Mouse (Mus musculus): ENCODE measurements around the gene Nfasc.

Gene Nfasc

GRCm38 (mm10) chr1:132585376-132585775, 156.2 kb downstream of the Nfasc start:
- DNase-seq (ENCODE audit: extremely low spot score) = no peak

- no peak for DNase-seq (ENCODE audit: extremely low spot score)
Measured at GRCm38 (mm10) chr1:132582998-132583604, 158.5 kb downstream of the Nfasc start.

- DNase-seq (ENCODE audit: extremely low spot score) = no peak
Measured at GRCm38 (mm10) chr1:132581845-132582839, 159.5 kb downstream of the Nfasc start.

GRCm38 (mm10) chr1:132580063-132580462, 161.5 kb downstream of the Nfasc start:
- DNase-seq (ENCODE audit: extremely low spot score) = no peak

- no peak for DNase-seq (ENCODE audit: extremely low spot score)
Measured at GRCm38 (mm10) chr1:132576845-132577244, 164.8 kb downstream of the Nfasc start.

- DNase-seq (ENCODE audit: extremely low spot score) = no peak
Measured at GRCm38 (mm10) chr1:132572851-132573250, 168.7 kb downstream of the Nfasc start.

- DNase-seq (ENCODE audit: extremely low spot score) = no peak
Measured at GRCm38 (mm10) chr1:132571613-132572012, 170.0 kb downstream of the Nfasc start.

- no peak for DNase-seq (ENCODE audit: extremely low spot score)
Measured at GRCm38 (mm10) chr1:132570906-132571305, 170.7 kb downstream of the Nfasc start.

- no peak for DNase-seq (ENCODE audit: extremely low spot score)
Measured at GRCm38 (mm10) chr1:132570068-132570780, 171.4 kb downstream of the Nfasc start.

- DNase-seq (ENCODE audit: extremely low spot score) = no peak
Measured at GRCm38 (mm10) chr1:132569516-132569915, 172.1 kb downstream of the Nfasc start.

- no peak for DNase-seq (ENCODE audit: extremely low spot score)
Measured at GRCm38 (mm10) chr1:132567336-132568125, 174.1 kb downstream of the Nfasc start.

GRCm38 (mm10) chr1:132565766-132566165, 175.8 kb downstream of the Nfasc start:
- no peak for DNase-seq (ENCODE audit: extremely low spot score)

GRCm38 (mm10) chr1:132564946-132565345, 176.7 kb downstream of the Nfasc start:
- no peak for DNase-seq (ENCODE audit: extremely low spot score)

- no peak for DNase-seq (ENCODE audit: extremely low spot score)
Measured at GRCm38 (mm10) chr1:132562337-132562795, 179.2 kb downstream of the Nfasc start.

GRCm38 (mm10) chr1:132560907-132561700, 180.5 kb downstream of the Nfasc start:
- DNase-seq (ENCODE audit: extremely low spot score) = no peak

- peak; percentile 54 for DNase-seq (ENCODE audit: extremely low spot score)
Measured at GRCm38 (mm10) chr1:132559045-132559444, 182.6 kb downstream of the Nfasc start.

- DNase-seq (ENCODE audit: extremely low spot score) = peak; percentile 54
Measured at GRCm38 (mm10) chr1:132557901-132558631, 183.5 kb downstream of the Nfasc start.

- DNase-seq (ENCODE audit: extremely low spot score) = no peak
Measured at GRCm38 (mm10) chr1:132543789-132544188, 197.8 kb downstream of the Nfasc start.

GRCm38 (mm10) chr1:132542762-132543306, 198.8 kb downstream of the Nfasc start, which contains the start of gene Cntn2:
TSS of gene Cntn2 (minus strand) at chr1:132543256.
- DNase-seq (ENCODE audit: extremely low spot score) = peak; percentile 54

Measured in embryo, embryonic 9.5 days (tissue).